Mouse (Mus musculus) urinary bladder, adult 2 months (tissue): ENCODE data around the gene BC051142. TPM values are rescaled to one million over a fixed set of nuclear protein-coding genes. Genes with fewer than 3 reads are reported as not detected.

ENCODE experiments used
- DNase-seq: peaks from one replicate; pipeline ENCODE4 v3.0.0; 2022; ENCODE audit warnings: low spot score
- polyA plus RNA-seq: library from polyadenylated mRNA; depleted of rRNA; stranded (reverse); fragments of >200 nt; gene quantifications from 2 replicates; pipeline ENCODE4 v1.2.3, GENCODE M21; 2012; rRNA removed

The BC051142 gene
- polyA plus RNA-seq, 1 experiment: 1.2 TPM

DNA sequence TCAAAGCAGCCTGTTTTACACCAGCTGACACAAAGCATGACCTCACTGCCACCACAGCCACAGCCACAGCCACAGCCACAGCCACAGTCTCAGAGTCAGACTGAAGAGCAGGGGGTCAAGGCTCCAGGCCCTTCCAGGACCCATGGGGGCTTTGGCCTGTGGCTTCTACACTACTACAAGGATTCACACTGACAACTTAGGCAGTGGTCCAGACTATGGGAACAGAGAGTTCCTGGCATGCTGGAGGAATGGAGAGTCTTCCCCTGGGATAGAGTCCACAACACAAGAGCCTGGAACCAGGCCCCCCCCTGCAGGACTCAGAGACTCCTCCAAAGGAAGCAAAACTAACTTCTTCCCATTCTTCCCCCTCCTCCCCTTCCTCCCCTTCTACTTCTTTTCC, 109.0 kb downstream of the BC051142 start:
- no peak for DNase-seq

Other genes starting within 250 kb of the BC051142 start
- 22.4 and 22.8 TPM in 2 replicates for gene H2-DMb1, start 245.7 kb upstream of the BC051142 start, polyA plus RNA-seq
- 29.5 and 40.1 TPM in 2 replicates for gene Tap1, start 211.3 kb upstream of the BC051142 start, polyA plus RNA-seq
- 34.7 and 37.4 TPM in 2 replicates for gene Psmb9, start 211.1 kb upstream of the BC051142 start, polyA plus RNA-seq
- gene Psmb8, start 201.1 kb upstream of the BC051142 start, polyA plus RNA-seq: 81.2 and 88.3 TPM in 2 replicates
- gene Tap2, start 195.3 kb upstream of the BC051142 start, polyA plus RNA-seq: 37.9 and 42.4 TPM in 2 replicates
- gene H2-Ob, start 159.9 kb upstream of the BC051142 start, polyA plus RNA-seq: 2.7 and 5.0 TPM in 2 replicates
- 251 and 267 TPM in 2 replicates for gene H2-Ab1, start 141.1 kb upstream of the BC051142 start, polyA plus RNA-seq
- gene H2-Aa, start 111.0 kb upstream of the BC051142 start, polyA plus RNA-seq: 281 and 288 TPM in 2 replicates
- 248 and 252 TPM in 2 replicates for gene H2-Eb1, start 93.0 kb upstream of the BC051142 start, polyA plus RNA-seq
- gene H2-Eb2, start 73.2 kb upstream of the BC051142 start, polyA plus RNA-seq: 0.09 and 0.18 TPM in 2 replicates
- gene Btnl2, start 44.0 kb upstream of the BC051142 start, polyA plus RNA-seq: 0.28 and 0.40 TPM in 2 replicates
- gene Btnl1, start 21.7 kb upstream of the BC051142 start, polyA plus RNA-seq: not detected in 2 replicates
- gene Btnl4, start 78.5 kb downstream of the BC051142 start, polyA plus RNA-seq: 0.04 TPM in 1 of 2 replicates, not detected in the other
- gene Btnl6, start 118.5 kb downstream of the BC051142 start, polyA plus RNA-seq: not detected in 2 replicates
- gene Notch4, start 165.4 kb downstream of the BC051142 start, polyA plus RNA-seq: 3.2 and 5.5 TPM in 2 replicates
- gene Gpsm3, start 191.0 kb downstream of the BC051142 start, polyA plus RNA-seq: 9.5 and 12.6 TPM in 2 replicates
- 55.2 and 58.1 TPM in 2 replicates for gene Pbx2, start 192.4 kb downstream of the BC051142 start, polyA plus RNA-seq
- 5.1 and 6.1 TPM in 2 replicates for gene Ager, start 199.0 kb downstream of the BC051142 start, polyA plus RNA-seq
- gene Rnf5, start 204.9 kb downstream of the BC051142 start, polyA plus RNA-seq: 82.7 and 91.4 TPM in 2 replicates
- gene Agpat1, start 205.4 kb downstream of the BC051142 start, polyA plus RNA-seq: 104 and 109 TPM in 2 replicates
- 9.3 and 10.6 TPM in 2 replicates for gene Egfl8, start 217.2 kb downstream of the BC051142 start, polyA plus RNA-seq
- 22.8 and 24.8 TPM in 2 replicates for gene Ppt2, start 229.7 kb downstream of the BC051142 start, polyA plus RNA-seq
- gene Prrt1, start 230.7 kb downstream of the BC051142 start, polyA plus RNA-seq: 8.0 and 11.1 TPM in 2 replicates
- gene Fkbpl, start 245.9 kb downstream of the BC051142 start, polyA plus RNA-seq: 4.6 and 7.2 TPM in 2 replicates
- 39.2 and 42.1 TPM in 2 replicates for gene Atf6b, start 248.3 kb downstream of the BC051142 start, polyA plus RNA-seq